Mouse (Mus musculus) left cerebral cortex, adult 2 months (tissue): ENCODE data around the gene Fus. TPM values are rescaled to one million over a fixed set of nuclear protein-coding genes. Genes with fewer than 3 reads are reported as not detected.
"Not testable (repeated sequence)": the region's sequence is repeated elsewhere in the genome, so short reads cannot be mapped to it uniquely, and the experiment has no call there.

ENCODE experiments used
- DNase-seq, 2 experiments: peaks; one replicate each; pipeline ENCODE4 v3.0.0; 2021 to 2022; ENCODE audit warnings: low spot score in 2 of 2, mixed read lengths in 1 of 2; ENCODE audit errors: extremely low spot score in 1 of 2
- H3K27ac ChIP-seq: fragments of 200-600 bp; 2 replicates; pipeline ENCODE4 v1.8.1; 2022
- H3K4me3 ChIP-seq: fragments of 200-600 bp; 2 replicates; pipeline ENCODE4 v1.8.1; 2022
- CTCF ChIP-seq: fragments of 200-600 bp; IDR thresholded peaks from 2 replicates; pipeline ENCODE4 v1.8.1; 2022; ENCODE audit warnings: antibody characterized with exemption, mild to moderate bottlenecking, moderate library complexity
- intact Hi-C: fragments of 180-260 bp; cut with DNase I; formaldehyde crosslinking; loops from one replicate; pipeline ENCODE4 v1.15.1; 2025
- total RNA-seq, 2 experiments: library from RNA; stranded (reverse); gene quantifications; 2 replicates each; pipeline ENCODE4 v1.2.3; 2021

Fus gene
- total RNA-seq, 2 experiments from 2014 or later = 299 to 305 TPM

DNA sequence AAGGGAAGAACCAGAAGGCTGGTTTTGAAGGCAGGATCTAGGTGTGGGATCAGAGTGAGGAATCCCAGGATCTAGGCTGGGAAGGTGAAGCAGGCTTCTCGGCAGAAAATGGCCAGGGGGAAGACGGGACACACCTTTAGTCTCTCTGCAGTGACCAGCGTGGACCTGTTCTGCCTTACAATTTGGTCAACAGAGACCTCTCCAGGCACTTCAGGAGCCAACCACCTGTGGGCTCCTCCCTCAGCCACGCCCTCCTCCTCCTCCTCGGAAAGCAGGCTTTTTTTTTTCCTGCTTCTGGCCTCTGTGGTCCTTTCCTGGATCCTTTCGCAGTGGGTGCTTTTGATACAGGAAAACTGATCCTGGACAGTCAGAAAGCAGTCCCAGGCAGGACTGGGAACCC lies 37.3 kb upstream of the Fus start, which contains the start of gene Prss8:
Gene Prss8, minus strand, starts transcription at position 182 of the 400 bp plus-strand sequence.
- DNase-seq = no peak
- Histone ChIP-seq H3K4me3 (no peak within 1 kb of the TSS), H3K27ac (no peak within 1 kb of the TSS)
- intact Hi-C loops = no loop called here
- no peak for TF ChIP-seq CTCF

DNA sequence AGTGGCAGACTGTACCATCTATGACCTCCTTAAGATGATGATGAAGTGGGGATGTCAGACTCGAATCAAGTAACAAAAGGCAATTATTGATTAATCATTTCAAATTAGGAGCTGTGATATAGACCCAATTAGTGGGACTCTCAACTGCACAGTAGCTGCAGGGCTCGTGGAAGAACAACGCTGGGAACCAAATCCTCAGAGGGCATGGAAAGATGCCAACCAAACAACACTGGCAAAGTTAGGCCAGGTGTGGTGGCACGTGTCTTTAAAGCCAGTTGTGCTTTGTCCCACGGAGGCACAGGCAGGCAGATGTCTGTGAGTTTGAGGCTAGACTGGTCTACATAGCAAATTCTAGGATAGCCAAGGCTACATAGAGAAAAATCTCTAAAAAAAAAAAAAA lies 36.6 kb upstream of the Fus start:
- Histone ChIP-seq H3K27ac (no peak overlapping the region), H3K4me3 (no peak overlapping the region)
- intact Hi-C loops = no loop called here
- TF ChIP-seq CTCF = no peak
- DNase-seq = no peak

DNA sequence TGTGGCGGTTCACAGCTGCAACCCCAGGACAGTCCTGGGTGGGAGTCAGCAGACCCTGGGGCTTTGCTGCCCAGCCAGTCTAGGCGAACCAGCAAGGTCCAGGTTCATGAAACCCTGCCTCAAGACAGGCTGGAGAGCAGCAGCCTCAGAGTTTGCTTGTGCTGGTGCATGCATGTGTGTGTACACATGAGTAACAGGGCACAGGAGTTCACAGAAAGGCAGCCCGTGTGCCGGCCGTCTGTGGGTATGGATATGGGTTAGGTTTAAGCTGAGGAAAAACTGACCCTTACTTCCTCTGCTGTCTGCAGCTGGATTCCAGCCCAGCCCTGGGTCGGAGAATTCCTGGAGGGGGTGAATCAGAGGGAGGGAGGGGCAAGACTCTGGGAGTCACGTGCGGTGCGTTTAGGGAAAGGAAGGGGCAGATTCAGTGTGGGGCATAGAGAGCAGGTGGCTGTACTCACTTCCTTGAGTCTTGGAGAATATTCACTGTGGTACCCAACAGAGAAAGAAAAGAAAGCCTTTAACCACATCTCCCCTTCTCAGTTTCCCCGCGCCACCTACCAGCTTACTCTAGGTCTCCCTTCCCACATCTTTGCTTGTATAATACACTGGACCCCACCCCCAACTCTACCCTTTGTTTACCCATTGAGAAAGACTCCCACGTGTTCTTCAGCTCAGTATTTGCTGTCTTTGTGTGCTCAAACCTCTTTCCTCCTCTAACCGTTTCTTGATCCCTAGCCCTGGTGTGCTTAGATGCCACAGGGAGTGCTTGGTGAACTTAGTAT lies 35.7 kb upstream of the Fus start:
- TF ChIP-seq CTCF = no peak
- DNase-seq = no peak
- no peak overlapping the region for H3K4me3 ChIP-seq
- intact Hi-C loops = no loop called here
- no peak overlapping the region for H3K27ac ChIP-seq

DNA sequence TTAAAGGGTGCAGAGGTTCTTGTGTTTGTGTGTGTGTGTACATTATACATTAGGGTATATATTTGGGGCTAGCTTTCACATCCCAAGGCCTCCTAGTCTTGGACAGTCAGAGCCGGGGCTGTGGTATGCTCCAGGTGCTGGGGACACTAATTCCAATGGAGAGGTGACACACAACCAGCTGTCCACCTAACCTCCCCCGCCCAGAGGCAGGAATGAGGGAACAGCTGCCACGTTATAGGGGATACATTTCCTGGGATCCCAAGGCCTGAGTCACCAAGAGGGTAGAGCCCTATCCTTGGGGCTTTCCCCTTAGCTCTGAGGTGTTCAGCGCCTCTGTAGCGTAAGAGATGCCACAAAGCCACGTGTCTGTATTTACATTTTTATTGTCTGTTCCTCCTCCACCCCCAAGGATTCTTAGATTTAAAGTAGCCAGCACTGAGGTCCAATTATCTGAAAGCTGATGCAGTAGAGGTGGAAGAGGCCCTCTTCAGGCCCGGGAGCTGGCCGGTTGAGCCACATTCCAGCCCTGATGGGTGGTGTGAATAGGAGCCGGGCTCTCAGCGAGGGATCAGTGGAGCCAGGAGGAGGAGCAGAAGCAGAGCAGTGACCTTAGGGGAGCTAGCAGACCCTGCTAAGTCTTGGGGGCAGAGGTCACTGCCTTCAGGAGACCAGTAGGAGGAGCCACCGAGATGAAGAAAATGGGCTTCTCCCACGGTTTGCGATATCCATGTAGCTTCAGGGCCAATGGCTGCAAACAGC lies 34.8 kb upstream of the Fus start:
- intact Hi-C loops = no loop called here
- Histone ChIP-seq H3K27ac (no peak overlapping the region), H3K4me3 (no peak overlapping the region)
- no peak for DNase-seq
- TF ChIP-seq CTCF = no peak

DNA sequence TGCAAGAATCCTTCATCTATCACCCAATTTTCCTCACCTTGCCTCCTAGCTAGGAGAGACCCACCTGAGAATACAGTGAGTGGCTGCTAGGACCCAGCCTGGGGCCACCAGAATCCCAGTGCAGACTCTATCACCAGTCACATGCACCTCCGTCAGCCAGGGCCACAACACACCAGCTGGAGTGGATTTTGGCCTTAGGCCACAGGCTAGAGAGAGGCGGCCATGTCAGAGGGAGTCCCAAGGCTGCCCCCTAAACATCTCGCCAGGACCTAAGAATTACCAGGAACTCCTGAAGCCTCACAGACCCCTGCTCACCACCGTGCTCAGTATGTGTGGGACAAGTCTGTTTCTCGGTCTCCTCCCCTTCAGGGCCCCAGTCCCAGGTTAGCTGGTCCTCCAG lies 33.2 kb upstream of the Fus start:
- DNase-seq = no peak
- Histone ChIP-seq H3K27ac (no peak overlapping the region), H3K4me3 (no peak overlapping the region)
- TF ChIP-seq CTCF = no peak
- intact Hi-C loops = loop anchor here (2.0 kb wide), 1 partner anchor 21 kb away; the partner anchor contains the start of gene Kat8

DNA sequence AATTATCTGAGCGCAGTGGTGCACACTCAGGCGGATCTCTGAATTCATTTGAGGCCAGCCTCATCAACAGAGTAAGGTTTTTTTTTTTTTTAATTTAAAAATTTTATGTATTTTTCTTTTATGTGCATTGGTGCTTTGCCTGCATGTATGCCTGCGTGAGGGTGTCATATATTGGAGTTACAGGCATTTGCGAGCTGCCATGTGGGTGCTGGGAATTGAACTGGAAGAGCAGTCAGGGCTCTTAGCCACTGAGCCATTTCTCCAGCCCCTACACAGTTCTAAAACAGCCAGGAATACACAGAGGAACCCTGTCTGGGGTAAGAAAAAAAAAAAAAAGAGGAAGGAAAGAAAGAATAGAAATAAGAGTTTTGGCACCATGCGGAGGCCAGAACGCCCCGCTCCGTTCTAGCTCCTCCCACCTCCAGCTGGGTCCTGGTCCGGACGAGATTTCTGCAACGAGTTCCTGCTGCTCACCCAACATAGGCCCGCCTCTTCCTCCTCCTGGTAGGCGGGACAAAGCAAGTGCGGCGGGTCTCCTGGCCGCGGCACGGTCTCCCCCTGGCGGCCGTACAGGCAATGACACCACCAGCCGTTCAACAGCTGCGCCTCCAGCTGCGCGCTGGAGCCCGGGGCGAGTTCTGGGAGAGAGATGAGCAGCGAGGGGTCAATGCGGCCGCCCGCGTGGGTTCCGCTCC lies 32.1 kb upstream of the Fus start:
- intact Hi-C loops = loop anchor here (1.0 to 2.0 kb wide), 2 partner anchors 22 to 32 kb away; partner anchors contain the start of genes Fus and Kat8
- TF ChIP-seq CTCF = peak; percentile 99
- Histone ChIP-seq H3K4me3 (peak overlapping the region; percentile 94), H3K27ac (peak overlapping the region; percentile 94)
- DNase-seq = peak; percentile 95

DNA sequence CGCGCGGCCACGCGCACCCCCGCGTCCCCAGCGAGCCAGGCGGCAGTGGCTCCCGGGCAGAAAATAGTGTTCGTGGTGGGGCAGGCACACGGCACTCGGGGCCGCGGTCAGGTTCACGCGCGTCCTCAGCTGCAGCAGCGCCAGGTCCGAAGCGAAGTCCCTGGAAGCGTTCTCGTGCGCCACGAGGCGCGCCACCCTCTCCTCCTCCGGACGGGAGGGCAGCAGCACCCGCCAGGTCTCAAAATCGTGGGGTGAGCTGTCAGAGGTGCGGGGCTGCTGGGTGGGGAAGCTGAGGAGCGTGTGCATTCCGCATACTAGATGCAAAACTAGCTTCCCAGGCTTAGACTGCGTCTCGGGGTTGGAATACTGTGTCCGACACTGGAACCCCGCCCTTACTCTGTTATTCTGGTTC lies 31.5 kb upstream of the Fus start:
- intact Hi-C loops = loop anchor here (1.0 to 2.0 kb wide), 2 partner anchors 23 to 32 kb away; partner anchors contain the start of genes Fus and Kat8
- no peak for DNase-seq
- TF ChIP-seq CTCF = no peak; the same call in 1 of the 2 replicates

DNA sequence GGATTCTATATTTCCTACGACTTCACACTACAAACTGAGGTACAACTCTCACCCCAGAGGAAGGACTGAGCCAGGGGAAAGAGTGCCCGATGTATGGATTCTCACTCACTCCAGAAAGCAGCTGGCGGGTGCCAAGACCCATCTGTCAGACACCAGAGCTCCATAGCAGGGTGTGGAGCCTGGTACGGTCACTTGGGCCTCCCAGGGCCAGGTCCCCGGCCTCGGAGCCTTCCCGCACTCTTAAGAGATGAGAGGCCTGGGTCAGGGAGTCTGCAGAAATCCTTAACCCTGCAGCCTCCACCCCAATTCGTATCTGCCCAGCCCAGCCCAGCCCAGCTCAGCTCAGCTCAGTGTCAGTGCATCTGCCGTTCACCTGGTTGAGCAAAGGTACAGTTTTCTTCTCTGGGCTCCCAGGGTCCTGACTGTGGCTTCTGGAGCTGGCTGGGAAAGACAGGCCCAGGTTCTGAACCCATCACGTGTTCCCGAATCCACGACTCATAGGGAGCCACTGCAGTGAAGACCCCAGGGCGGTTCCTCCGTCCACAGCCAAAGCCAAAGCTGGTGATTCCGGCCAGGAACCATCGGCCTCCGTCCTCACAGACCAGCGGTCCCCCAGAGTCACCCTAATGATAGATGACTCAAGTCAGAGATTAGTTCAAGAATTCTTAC lies 30.9 kb upstream of the Fus start:
- intact Hi-C loops = no loop called here
- peak overlapping the region; percentile 94 for H3K27ac ChIP-seq
- no peak for TF ChIP-seq CTCF
- H3K4me3 ChIP-seq = peak overlapping the region; percentile 94
- no peak for DNase-seq

More for the DNA sequence above, 31.5 kb upstream of the Fus start:
- Histone ChIP-seq H3K4me3 (peak overlapping the region; percentile 94), H3K27ac (peak overlapping the region; percentile 94)

DNA sequence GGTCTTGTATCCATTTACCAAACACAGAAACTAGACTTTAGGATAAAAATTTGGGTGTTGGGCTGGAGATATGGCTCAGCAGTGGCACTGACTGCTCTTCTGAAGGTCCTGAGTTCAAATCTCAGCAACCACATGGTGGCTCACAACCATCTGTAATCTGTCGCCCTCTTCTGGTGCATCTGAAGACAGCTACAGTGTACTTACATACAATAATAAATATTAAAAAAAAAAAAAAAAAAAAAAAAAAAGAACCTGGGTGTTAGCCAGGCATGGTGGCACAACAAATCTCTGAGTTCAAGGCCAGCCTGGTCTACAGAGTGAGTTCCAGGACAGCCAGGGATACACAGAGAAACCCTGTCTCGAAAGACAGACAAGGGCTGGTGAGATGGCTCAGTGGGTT lies 25.2 kb upstream of the Fus start:
- DNase-seq, intact Hi-C loops: not testable (repeated sequence)
- TF ChIP-seq CTCF = peak; percentile 26

DNA sequence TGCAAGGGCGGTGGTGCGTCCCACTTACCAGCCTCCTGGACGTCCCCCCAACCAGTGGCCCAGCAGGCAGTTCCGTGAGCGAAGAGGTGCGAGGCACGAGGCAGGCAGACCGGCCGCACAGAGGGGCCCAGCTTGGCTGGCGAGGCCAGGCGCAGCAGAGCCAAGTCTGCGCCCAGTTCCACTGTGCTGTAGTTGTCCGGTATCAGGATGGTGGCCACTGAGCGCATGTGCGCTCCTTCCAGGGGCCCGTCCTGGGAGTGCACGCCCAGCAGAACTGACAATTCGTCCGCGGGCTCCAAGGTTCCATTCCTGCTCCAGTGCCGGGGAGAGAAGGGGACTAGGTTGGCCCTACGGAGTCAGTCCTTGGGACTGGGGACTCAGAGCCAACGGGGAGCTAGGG lies 22.6 kb upstream of the Fus start:
- DNase-seq = no peak
- no peak for TF ChIP-seq CTCF
- H3K4me3 ChIP-seq = no peak overlapping the region
- intact Hi-C loops = no loop called here
- no peak overlapping the region for H3K27ac ChIP-seq

More for the DNA sequence above, 25.2 kb upstream of the Fus start:
- not testable (repeated sequence) for H3K27ac ChIP-seq, H3K4me3 ChIP-seq

DNA sequence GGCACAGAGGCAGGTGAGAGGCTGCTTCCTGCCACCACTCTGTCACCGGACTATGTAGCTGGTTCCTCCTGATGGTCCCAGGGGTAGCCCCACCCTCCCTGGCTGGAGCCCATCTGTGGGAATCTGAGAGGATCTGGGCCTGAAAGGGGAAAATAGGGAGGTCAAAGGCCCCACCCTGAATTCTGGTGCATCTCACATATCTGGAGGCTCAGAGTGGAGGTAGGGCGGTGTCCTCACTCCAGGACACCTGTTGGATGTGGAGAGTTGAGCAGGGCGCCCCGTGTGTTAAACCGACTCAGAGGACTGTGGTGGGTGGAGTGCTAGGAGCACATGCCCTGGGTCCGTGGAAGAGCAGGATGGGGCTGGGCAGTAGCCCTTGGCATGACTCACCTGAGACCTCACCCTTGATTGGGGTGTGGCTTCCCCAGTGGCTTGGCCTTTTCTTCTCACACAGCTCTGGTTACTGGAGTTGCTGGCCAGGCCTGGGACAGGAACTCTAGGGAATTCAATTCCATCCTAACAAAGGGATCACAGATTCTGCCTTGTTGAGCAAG lies 20.7 kb upstream of the Fus start, which contains the start of gene Prss36:
Gene Prss36, minus strand, starts transcription at position 256 of the 554 bp plus-strand sequence.
- TF ChIP-seq CTCF = no peak
- no peak within 1 kb of the TSS for H3K27ac ChIP-seq
- no peak for DNase-seq
- intact Hi-C loops = no loop called here
- H3K4me3 ChIP-seq = no peak within 1 kb of the TSS
